Mouse (Mus musculus) heart, postnatal 14 days (tissue): ENCODE results near the gene Smim1. TPM values are rescaled to one million over a fixed set of nuclear protein-coding genes. Genes with fewer than 3 reads are reported as not detected.

Source experiments
- total RNA-seq, 2 experiments: library from RNA; stranded (reverse); gene quantifications; 2 replicates each; pipeline ENCODE4 v1.2.3; 2021

Smim1 gene
- total RNA-seq, 2 experiments from 2014 or later, result 5.8 to 7.0 TPM

Other genes starting within 250 kb of the Smim1 start
- 10 to 100 TPM; 13.5 to 16.1 TPM for gene A430005L14Rik, start 69.0 kb downstream of the Smim1 start, total RNA-seq
- 1 to 10 TPM; 3.7 to 4.9 TPM for gene Dffb, start 51.1 kb downstream of the Smim1 start, total RNA-seq
- gene Cep104, start 51.0 kb downstream of the Smim1 start, total RNA-seq, result 10 to 100 TPM; 25.1 to 26.4 TPM
- gene Lrrc47, start 14.5 kb downstream of the Smim1 start, total RNA-seq, result 10 to 100 TPM; 33.8 to 36.3 TPM
- not detected for gene Ccdc27, start 16.4 kb upstream of the Smim1 start, total RNA-seq
- gene Trp73, start 114.0 kb upstream of the Smim1 start, total RNA-seq, result under 1 TPM; 0.05 to 0.07 TPM
- 10 to 100 TPM; 12.6 to 13.5 TPM for gene Wrap73, start 116.1 kb upstream of the Smim1 start, total RNA-seq
- gene Tprgl, start 134.4 kb upstream of the Smim1 start, total RNA-seq, result 100 to 1,000 TPM; 121 to 126 TPM
- gene Megf6, start 144.5 kb upstream of the Smim1 start, total RNA-seq, result 10 to 100 TPM; 18.2 to 20.6 TPM